Mouse (Mus musculus) thymus, postnatal 36 days (tissue): ENCODE results near the gene Pfkm.

Source experiments
- DNase-seq, 2 experiments: peaks; one replicate each; pipeline ENCODE4 v3.0.0; 2022; ENCODE audit warnings: mixed read lengths in 2 of 2

Pfkm gene

DNA sequence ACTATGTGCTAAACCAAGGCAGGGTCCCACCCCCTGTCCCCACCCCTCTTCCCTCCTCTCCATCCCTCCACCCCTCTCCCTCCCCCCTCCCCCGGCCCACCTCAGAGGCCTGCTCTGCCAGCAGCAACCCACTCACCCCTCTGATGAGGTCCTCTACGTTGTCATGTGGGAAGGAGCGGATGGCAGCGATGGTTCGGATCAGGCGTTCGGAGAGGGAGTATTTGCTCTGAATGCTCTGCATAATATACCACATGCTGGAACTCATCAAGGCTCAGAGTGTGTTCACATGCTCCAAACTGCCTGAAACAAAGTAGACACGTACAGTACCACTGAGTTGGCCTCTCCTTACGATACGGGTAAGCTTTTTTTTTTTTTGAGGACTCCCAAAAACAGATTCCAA, 50.1 kb downstream of the Pfkm start:
- no peak for DNase-seq

DNA sequence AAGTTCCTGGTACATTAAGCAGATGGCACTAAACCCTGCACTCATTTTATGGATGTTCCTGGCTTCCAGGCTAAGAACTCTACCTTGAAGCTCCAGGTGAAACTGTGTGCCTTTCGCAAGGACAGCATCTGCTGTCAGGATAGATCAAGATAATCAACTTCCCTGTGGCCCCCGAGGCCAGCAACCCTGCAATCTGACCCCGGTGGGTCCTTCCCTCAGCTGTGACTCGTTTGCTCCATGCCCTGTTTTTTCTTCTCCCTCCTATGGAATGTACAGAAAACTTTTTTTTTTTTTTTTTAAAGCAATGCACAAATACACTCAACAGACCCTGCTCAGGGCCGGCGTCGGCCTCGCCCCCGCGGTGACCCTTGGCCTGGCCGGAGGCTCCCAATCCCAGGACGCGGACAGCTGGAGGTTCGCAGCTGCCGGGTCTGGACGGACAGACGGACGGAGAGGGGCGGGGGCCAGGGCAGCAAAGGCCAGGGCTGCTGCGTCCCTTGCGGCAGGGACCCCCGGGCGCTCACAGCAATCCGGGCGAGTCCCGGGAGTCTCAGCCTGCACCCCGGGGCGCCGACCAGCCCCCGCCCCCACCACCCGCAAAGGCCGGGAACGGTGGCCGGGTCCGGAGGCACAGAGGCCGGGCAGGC, 52.6 kb downstream of the Pfkm start:
- DNase-seq = no peak

DNA sequence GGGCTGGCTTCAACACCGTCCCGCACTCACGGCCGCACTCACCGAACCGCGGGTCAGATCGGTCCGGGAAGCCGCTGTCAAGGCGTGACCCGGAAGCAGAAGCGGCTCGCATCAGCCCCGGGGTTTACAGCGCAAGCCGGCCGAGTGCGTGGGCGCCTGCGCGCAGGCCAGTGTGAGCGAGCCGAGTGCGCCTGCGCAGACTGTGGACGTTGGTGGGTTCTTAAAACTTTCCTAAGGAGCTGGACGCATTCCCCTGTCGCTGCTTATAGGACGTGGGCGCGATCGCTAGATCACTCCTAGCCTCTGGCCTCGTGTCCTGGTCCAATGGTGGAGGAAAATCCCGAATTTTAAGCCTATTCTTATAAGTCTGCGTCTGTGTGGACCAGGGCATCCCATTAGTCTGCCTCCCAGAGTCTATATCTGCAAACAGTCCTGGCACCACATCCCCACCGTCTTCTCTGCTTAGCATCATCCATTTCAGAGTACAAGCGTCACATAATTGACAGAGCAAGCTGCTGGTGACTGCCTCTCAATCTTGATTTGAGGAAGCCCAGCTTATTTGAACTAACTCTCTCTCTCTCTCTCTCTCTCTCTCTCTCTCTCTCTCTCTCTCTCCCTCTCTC, 53.3 kb downstream of the Pfkm start:
- DNase-seq = peak; percentile 89 to 92

DNA sequence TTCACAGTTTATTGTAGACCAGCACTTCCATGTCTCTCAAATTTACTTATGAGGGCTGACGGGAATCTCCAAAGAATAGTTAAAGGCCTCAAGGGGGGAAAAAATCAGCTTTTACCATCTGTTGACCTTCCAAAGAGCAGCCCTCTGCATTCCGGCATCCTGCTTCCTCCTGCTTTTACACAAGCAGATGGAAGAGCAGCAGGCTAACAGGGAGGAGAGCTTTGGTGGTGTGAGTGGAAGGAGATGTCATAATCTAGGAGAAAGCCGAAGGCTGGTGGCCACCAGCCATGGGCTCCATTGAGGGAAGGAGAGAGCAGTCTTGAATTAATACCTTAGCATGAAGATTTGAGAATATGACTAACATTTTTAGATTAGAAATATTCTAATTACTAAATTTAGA, 56.0 kb downstream of the Pfkm start:
- no peak for DNase-seq

DNA sequence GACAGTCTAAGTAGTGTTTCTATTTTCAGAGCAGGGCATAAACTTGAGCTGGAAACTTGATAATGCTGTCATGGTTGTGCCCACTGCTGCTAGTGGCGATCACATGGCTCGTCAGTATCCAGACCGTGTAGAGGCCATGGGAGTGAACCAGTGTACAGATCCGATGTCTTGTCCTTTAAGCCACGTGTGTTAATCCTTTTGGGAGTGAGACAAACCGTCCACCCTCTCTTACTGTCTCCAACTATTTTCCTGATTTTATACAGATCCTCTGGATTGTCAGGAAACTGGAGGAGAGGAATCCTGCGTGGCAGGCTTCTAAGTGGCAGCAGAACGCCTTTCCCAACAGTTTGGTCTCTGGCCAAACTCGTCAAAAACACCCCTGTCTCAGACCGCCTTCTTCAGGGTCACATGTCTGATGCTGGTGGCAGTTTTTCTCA, 56.8 kb downstream of the Pfkm start:
- DNase-seq = no peak

DNA sequence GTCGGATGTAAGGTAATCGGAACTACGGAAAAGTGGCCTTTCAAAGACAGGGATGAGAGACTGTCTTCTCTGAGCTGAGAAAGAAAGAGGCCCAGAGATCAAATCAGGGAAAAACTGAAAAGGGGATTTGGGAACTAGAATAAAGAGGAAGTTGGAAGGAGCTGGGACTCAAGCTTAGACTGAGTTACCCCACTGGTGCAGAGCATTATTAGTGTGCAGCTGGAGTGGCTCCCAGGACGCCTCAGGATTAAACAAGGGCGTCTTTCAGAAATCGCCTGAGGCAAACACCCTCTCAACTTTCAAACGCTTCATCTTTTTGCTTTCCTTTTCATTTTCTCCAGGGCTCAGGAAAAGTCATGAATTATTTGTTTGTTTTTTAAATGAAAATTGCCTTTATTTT, 60.5 kb downstream of the Pfkm start:
- DNase-seq = no peak

DNA sequence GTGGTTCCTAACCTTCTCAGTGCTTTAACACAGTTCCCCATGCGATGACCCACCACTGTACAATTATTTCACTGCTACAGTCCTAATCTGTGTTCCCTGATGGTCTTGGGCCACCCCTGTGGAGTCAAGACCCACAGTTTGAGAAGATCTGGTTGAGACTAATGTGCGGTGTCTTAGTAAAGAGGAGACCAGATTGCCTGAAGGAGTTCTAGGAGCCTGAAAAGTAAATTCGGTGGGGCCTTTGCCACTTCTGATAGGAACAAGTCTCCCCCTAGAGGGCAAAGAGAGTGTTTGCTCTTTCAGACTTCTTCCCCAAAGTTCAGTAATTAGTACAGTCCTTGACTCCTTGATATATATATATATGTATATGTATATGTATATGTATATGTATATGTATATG, 61.2 kb downstream of the Pfkm start:
- DNase-seq = no peak

DNA sequence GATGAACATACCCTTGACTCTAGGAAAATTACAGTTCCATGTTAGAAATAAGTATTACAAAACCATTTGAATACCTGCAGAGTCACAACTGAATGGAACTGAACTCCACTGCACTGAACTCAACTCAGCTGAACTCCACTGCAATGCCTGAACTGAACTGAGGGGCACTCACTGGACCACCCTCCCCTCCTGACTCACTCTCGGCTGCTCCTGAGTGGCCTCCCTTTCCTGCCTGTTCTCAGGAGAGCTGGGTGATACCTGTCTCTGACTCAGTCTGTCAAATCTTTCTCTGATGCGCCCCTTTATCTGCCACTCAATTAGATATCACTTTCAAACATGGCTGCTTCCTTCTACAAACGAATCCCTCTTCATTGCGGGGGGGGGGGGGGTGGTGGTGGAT, 61.8 kb downstream of the Pfkm start:
- no peak for DNase-seq

DNA sequence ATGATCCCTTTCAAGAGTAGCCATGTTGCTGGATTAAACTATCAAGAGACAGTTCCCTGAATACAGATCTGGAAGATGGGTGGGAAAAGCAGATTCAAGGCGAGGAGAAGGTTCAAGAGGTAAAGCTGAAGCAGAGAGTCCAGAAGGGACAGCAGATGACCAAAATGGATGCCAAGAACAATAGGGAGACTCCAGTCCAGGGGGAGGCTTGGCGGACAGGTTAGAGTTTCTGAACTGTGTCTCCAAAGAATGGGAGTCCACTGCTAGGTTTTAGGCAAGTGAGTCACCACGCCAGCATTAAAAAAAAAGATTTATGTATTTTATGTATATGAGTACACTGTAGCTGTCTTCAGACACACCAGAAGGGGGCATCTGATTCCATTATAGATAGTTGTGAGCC, 62.2 kb downstream of the Pfkm start:
- DNase-seq = no peak

DNA sequence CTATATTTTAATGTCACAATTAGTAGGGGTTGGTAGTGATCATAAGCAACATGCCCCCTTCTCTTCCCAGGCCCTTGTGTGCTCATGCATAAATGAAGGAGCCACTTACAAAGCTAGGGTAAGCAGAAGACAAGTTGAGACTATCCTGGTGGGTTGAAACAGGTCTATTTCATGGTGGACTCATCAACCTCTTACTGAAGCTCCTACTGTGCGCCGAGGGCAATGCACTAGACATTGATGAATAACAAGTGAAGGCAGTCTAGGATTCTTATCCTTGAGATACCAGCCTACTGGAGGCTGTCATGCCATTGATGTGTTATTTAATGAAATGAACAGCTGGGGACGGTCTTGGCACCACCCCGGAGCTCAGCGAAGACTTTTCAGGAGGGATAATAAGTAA, 62.9 kb downstream of the Pfkm start:
- no peak for DNase-seq

DNA sequence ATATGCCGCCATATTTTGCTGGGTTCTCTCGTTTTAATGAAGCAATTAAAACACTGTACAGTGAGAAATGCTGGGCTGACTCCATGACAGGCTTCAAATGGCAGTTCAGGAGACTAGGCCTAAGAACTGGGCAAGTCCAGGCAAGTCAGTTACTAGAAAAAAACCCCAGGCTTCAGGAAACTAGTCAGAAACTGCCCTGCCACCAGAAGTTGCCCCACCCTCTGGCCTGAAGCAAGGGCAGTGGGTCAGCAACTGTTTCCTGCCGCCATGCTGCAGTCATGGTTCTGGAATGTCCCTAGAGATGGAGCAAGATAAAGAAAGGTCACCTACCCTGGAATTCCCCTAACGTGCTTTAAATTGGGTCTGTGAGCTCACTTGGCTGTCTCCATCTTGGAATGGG, 63.6 kb downstream of the Pfkm start:
- no peak for DNase-seq

DNA sequence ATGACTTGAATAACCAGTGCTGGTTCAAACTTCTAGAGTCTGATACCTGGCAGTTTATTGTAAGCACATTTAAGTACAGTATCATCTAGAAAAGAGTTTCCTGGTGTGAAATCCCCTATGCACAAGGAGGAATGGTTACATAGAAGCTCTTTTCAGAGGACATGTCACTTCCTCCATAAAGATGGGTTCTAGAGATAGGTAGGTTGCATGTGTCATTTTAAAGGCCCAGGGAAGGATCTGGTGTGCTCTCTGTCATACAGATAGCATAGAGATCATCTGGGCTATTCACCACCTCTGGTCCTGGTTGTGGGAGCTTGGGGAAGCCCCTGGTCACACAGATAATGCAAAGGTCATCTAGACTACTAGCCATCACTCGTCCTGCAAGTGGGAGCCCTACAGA, 64.9 kb downstream of the Pfkm start:
- no peak for DNase-seq

DNA sequence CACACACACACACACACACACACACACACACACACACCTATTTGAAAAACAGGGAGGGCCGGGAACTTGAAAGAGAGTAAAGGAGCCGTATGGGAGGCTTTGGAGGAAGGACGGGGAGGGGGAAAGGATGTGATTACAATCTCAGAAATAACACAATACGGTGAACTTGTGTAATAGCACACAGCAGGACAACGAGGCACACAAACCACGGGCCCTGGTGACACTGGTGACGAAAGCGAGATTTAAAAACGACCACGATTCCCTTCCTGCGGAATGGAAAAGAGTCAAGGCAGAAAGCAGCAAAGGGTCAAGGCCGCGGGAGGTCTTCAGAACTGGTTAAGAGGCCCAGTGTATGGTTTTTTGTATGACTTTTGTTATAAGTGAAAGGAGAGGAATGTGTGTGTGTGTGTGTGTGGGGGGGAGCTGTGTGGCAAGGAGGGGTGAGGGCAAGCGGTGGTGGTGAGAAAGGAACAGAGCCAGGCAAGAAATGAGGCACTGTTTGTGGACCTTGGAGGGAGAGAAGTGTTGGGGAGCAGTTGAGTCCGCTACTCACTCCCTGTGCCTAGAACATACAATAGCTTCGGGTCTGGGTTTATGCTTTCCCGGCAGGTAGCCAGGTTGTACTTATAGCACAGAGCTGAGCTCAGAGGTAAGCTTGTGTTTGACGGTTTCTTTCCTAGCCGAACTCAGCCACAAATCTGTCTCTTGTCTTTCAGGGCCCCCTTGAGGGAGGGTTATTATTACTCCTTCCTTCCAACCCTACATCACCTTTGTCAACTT, 68.8 kb downstream of the Pfkm start:
- no peak for DNase-seq

DNA sequence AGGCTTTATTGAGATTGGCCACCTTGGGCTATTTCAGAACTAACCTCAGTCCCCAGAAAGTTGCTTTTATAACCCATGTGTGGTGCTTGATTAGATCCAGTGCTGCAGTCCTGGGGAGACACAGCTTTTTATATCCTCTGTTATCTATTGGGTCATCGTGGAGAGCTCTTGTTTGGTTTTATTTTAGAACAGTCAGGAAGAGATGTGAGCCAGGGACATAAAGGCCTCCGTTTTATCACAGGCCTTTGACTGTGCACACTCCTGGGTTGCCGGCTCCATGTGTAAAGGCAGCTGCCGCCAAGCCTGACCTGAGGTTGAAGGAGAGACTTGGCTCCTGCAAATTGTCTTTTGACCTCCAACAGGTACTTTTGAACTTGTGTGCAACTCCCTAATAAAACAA, 70.2 kb downstream of the Pfkm start:
- no peak for DNase-seq

DNA sequence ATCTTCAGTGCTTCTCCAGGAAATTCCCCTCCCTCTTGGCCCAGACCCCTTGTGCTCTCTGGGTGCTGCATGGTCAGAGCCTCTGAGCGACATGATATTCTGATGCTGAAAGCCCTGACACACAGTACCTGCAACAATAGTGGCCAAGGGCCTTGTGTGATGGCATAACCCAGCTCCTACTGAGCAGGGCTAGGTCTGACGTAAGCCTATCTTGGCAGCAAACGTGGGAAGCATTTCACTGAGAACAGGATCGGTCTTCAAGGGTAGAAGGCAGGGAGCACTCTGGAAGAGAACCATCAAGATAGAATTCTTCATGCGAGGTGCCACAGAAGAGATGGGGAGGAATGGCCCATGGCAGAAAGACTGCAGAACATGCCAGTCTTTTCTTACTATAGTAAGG, 73.1 kb downstream of the Pfkm start, which contains the start of gene Asb8:
TSS of gene Asb8 (minus strand) at position 101 of the 400 bp plus-strand sequence.
- no peak for DNase-seq

DNA sequence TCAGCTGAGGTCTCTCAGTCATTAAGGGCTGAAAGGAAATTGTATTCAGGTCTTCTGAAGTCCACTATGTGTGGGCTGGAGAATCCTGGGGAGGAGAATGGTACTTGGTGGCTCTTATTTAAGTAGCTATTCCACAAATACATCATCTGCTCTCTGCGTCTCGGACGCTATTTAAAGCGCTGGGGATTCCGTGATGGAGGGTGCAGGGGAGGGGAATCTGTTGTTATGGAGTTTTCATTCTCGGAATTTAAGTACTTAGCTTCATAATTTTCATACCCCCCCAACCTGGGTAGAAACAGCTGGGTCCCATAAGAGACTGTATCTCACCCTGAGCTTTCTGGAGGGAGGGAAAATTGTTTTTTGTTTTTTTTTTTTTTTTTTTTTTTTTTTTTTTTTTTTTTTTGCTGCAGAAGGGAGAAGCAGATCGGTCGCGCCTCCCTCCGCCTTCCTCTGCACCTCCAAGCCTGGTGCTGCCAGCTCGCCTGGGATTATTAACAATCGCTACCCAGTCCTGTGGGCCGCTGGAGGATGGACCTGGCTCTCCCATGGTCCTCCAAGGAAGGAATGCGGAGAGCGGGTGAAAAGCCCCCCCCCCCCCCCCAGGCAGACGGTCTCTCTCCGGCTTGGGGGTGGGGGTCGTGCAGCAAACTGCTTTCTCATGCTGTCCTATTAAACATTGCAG, 74.7 kb downstream of the Pfkm start, which contains the start of gene Ccdc184:
TSS of gene Ccdc184 (plus strand) at position 196 of the 682 bp plus-strand sequence.
- no peak for DNase-seq

DNA sequence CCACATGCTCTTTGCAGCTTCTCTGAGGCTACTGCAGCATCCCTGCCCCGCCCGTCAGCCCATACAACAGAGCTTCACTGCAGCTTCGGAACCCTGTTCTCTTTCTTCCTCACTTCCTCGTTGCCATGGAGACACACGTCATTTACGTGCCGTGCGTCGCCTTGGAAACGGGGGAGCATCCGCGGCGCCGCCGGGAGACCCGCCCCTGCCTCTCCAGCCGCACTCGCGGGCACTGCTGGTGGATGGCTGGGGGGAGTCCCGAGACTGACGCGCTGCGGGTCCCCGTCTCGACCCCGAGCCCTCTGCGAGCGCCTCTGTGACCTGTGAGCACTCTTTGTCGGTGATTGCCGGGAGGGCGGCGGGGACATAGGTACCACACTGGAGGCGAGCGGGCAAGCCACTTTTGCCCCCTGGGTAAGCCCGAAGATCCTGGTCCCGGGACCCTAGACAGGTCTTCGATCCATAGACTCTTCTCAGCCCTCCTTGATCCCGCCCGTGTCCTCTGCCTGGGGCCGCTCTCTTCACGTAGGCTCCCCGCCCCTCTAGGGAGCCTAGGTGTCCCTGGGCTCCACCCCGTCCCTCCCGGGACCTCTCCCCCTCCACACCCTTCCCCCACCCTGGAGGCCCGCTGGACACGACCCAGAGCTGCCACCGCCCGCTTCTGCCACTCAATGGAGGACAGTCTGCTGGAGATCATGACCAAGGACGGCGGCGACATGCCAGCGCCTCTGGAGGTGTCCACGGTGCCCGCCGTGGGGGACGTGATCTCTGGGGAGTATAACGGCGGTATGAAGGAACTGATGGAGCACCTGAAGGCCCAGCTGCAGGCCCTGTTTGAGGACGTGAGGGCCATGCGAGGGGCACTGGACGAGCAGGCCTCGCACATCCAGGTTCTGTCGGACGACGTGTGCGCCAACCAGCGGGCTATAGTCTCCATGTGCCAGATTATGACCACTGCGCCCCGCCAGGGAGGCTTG, 75.5 kb downstream of the Pfkm start:
- DNase-seq = peak; percentile 59 to 77

DNA sequence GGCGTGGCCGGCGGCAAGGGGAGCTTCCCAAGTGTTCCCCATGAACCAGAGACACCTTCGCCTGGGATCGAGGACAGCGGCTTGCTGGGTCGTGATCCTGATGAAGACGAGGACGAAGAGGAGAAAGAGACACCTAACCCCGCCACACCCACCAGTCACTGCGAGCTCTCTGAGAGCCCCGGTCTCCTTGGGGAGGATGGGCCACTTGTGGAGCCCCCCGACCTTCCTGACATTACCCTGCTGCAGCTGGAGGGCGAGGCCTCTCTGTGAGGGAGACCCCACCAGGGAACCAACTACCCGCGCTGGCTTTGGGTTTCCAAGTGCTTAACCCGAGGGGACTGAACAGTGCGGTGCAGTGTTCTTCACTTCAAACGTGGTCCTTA, 76.2 kb downstream of the Pfkm start:
- DNase-seq = peak in 1 of 2 experiments; percentile 9

DNA sequence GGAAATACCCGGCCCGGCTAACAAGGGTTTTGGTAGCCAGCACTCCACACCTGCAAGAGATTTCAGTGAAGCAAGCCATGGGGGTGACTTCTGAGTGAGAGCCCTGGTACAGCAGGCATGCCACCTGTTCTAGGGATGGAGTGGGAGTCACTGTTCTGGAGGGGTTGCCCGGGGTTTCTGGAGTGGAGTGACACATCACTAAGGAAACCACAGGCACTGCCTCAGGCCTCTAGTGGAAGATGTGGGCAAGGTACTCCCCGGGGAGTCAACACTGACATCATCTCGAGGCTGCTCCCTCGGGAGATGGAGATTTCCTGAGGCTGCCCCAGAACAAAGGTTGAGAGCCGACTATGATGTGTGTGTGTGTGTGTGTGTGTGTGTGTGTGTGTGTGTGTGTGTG, 78.0 kb downstream of the Pfkm start:
- DNase-seq = no peak

DNA sequence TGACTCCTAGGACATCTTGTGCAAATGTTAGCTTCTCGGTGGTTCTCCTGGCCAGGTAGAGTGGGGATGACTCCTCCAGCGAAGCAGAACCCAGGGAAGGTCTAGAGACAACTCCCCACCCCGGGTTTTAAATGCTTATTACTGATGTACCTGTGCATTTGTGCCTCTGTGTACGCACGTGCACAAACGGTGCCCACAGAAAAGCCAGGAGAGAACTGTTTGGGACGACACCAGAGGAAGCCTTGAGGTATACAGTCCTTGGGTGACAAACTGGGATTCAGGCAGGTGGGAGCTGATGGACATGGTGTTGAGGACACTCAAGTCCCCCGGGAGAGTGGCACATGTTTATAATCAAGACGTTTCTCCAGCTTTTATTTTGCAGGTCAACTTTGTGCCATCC, 78.5 kb downstream of the Pfkm start:
- DNase-seq = no peak

DNA sequence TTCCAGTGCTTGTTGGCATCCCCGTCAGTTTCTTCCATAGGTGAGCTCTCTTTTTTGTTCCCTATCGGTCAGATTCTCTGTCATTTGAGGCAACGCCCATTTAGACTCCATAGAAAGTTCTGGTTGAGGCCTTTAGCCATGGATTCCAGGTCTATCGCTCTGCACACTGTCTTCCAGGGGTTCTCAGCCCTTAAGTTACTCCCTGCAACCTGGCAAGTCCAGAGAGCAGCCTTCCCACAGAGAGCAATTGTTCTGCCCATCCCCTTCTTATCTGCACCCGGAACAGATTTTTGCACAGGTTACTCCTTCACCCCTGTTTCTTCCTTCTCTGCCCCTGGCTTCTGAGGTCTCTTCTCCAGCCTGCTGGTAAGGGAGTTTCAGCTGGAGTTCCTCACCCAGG, 79.7 kb downstream of the Pfkm start:
- DNase-seq = no peak

DNA sequence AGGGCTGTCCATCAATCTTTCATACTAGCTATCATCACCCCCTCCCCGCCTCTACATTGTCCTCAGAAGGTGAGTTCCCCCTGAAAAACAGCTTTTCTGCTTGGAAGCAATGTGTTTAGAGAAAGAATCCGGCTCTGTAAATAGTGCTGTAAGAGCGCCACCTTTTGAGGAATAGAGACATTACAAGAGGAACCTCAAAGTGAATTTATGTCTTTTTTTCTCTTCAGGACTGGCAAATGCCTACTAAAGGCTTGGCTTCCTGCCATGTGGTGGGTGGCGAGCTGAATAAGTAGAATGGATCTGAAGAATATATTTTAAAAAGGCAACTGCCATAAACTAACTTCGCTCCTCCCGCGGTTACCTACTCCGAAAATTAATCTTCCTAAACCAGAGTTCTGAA, 81.4 kb downstream of the Pfkm start:
- DNase-seq = no peak
